Mouse (Mus musculus): ENCODE results near the gene Gm20906. TPM values are rescaled to one million over a fixed set of nuclear protein-coding genes. Genes with fewer than 3 reads are reported as not detected.

Gm20906 gene
- polyA plus RNA-seq (2012) = not detected in 2 replicates

GRCm38 (mm10) chrY:87550666-87551065, at the start of gene Gm20906:
Gm20906 (plus strand) TSS chrY:87550966.

